Mouse (Mus musculus) layer of hippocampus, adult 6 months (tissue): ENCODE data around the gene Prkg1. TPM values are rescaled to one million over a fixed set of nuclear protein-coding genes. Genes with fewer than 3 reads are reported as not detected.

Source experiments
- long read RNA-seq, 2 experiments: library from polyadenylated mRNA; unstranded; transcript quantifications; one replicate each; pipeline ENCODE4 v2.0.0; 2019 to 2020
- polyA plus RNA-seq: library from polyadenylated mRNA; unstranded; fragments of <200 nt; fragmentation: Nextera tagmentation; gene quantifications from 2 replicates; pipeline ENCODE4 v1.2.3, GENCODE M21; 2021

Prkg1 gene
- polyA plus RNA-seq, result 3.3 and 3.7 TPM in 2 replicates
- long read RNA-seq, experiment 1, partial matches to known transcripts, result 0 of 17 reads
- long read RNA-seq, experiment 1, other reads (novel, unspliced or antisense), result 17 of 17 reads
- long read RNA-seq, experiment 2, partial matches to known transcripts, result 2 of 17 reads
- long read RNA-seq, experiment 2, other reads (novel, unspliced or antisense), result 15 of 17 reads

GRCm38 (mm10) chr19:31764801-31765340 lies at the start of gene Prkg1:
Gene Prkg1, minus strand, starts transcription at chr19:31765033.

GRCm38 (mm10) chr19:31082662-31083429 lies 682.0 kb downstream of the Prkg1 start, which contains the start of gene Cstf2t:
Gene Cstf2t, plus strand, starts transcription at chr19:31082837.

GRCm38 (mm10) chr19:30549044-30549853 lies 1215.6 kb downstream of the Prkg1 start, which contains the start of gene Dkk1:
Gene Dkk1, minus strand, starts transcription at chr19:30549665.

Other genes starting within 250 kb of the Prkg1 start
- not detected in 2 replicates for gene A1cf, start 103.7 kb upstream of the Prkg1 start, polyA plus RNA-seq